Mouse (Mus musculus): Measurements from ENCODE around the gene Kansl3.

Kansl3 gene

GRCm38 (mm10) chr1:36368969-36369645, at the start of gene Kansl3:
Gene Kansl3, minus strand, starts transcription at chr1:36369181.
- DNase-seq (ENCODE audit: low spot score): peak; percentile 66

GRCm38 (mm10) chr1:36404531-36404930, 35.5 kb upstream of the Kansl3 start:
- no peak for DNase-seq (ENCODE audit: low spot score)

- no peak for DNase-seq (ENCODE audit: low spot score)
Measured at GRCm38 (mm10) chr1:36401509-36401908, 32.5 kb upstream of the Kansl3 start.

- DNase-seq (ENCODE audit: low spot score): no peak
Measured at GRCm38 (mm10) chr1:36397041-36397440, 28.1 kb upstream of the Kansl3 start.

- no peak for DNase-seq (ENCODE audit: low spot score)
Measured at GRCm38 (mm10) chr1:36379582-36379981, 10.6 kb upstream of the Kansl3 start.

- no peak for DNase-seq (ENCODE audit: low spot score)
Measured at GRCm38 (mm10) chr1:36378880-36379279, 9.9 kb upstream of the Kansl3 start.

GRCm38 (mm10) chr1:36371934-36372845, 3.2 kb upstream of the Kansl3 start, which contains the start of gene Fer1l5:
Gene Fer1l5, plus strand, starts transcription at chr1:36372291.
- no peak for DNase-seq (ENCODE audit: low spot score)

- DNase-seq (ENCODE audit: low spot score): no peak
Measured at GRCm38 (mm10) chr1:36370918-36371317, 1.9 kb upstream of the Kansl3 start.

- DNase-seq (ENCODE audit: low spot score): no peak
Measured at GRCm38 (mm10) chr1:36368112-36368968, 641 bp downstream of the Kansl3 start.

GRCm38 (mm10) chr1:36367698-36368097, 1.3 kb downstream of the Kansl3 start:
- DNase-seq (ENCODE audit: low spot score): no peak

GRCm38 (mm10) chr1:36356955-36357695, 11.9 kb downstream of the Kansl3 start:
- DNase-seq (ENCODE audit: low spot score): no peak

GRCm38 (mm10) chr1:36352351-36352750, 16.6 kb downstream of the Kansl3 start:
- no peak for DNase-seq (ENCODE audit: low spot score)

- DNase-seq (ENCODE audit: low spot score): no peak
Measured at GRCm38 (mm10) chr1:36342547-36342946, 26.4 kb downstream of the Kansl3 start.

GRCm38 (mm10) chr1:36332955-36333887, 35.8 kb downstream of the Kansl3 start:
- no peak for DNase-seq (ENCODE audit: low spot score)

GRCm38 (mm10) chr1:36331743-36332142, 37.2 kb downstream of the Kansl3 start:
- DNase-seq (ENCODE audit: low spot score): no peak

- DNase-seq (ENCODE audit: low spot score): no peak
Measured at GRCm38 (mm10) chr1:36326815-36327214, 42.2 kb downstream of the Kansl3 start.

GRCm38 (mm10) chr1:36325900-36326321, 43.1 kb downstream of the Kansl3 start:
- DNase-seq (ENCODE audit: low spot score): no peak

- no peak for DNase-seq (ENCODE audit: low spot score)
Measured at GRCm38 (mm10) chr1:36323746-36324448, 45.1 kb downstream of the Kansl3 start.

GRCm38 (mm10) chr1:36323076-36323475, 45.9 kb downstream of the Kansl3 start:
- no peak for DNase-seq (ENCODE audit: low spot score)
